Mouse (Mus musculus) brain, embryonic 14.5 days (tissue): Measurements from ENCODE around the gene Ggnbp2.

ENCODE experiments used
- CTCF ChIP-seq: fragments of 200-500 bp; IDR thresholded peaks from 2 replicates; pipeline ENCODE4 v1.5.1; 2012; ENCODE audit warnings: inconsistent platforms, mild to moderate bottlenecking, moderate library complexity, borderline replicate concordance; ENCODE audit not compliant: insufficient read depth, insufficient read length; ENCODE audit errors: extremely low read depth
- POLR2A ChIP-seq: fragments of 200-500 bp; IDR thresholded peaks from 2 replicates; pipeline ENCODE4 v1.6.1; 2012; ENCODE audit warnings: mild to moderate bottlenecking, inconsistent platforms, borderline replicate concordance; ENCODE audit not compliant: poor library complexity, insufficient read depth, insufficient read length, severe bottlenecking; ENCODE audit errors: extremely low read depth

GRCm38 (mm10) chr11:84828516-84829399, 41.9 kb downstream of the Ggnbp2 start, which contains the start of gene Dhrs11:
- TF ChIP-seq CTCF (no peak), POLR2A (no peak)
